9 mouse cellular contexts compared by ENCODE assay signal in the genomic region with DNA sequence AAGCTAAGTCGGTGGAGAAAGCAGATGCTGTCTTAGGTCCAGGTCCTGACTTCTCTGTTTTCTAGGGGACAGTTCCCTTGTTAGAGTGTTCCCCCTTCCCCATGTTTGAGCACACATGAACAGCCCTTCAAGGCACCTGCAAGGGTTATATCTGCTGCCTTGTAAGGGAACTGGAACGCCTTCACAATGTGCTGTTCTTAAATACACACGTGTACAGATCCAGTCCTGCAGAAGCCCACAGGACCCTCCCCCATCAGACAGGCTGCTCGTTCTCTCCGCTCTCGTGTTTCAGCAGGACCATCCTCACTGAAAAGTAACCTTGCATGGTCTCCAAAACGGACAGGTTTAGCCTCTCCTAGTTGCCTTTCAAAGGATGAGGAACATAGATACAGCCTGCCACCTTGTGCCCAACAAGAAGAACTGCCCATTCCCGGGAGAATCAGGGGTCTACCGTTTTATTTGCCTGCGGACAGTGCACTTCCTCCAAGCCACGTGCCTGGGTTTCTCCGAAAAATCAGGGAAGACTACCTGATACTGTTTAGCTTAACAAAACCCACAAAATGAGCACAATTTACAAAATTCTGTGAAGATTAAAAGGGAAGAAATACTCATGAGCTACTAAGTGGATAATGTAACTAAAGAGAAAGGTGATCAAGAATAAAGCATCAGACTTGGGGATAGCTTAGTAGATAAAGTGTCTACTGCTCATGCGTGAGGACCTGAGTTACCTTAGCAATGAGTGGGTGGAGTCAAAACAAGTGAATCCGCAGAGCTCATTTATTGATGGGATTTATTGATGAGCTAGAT. TPM values are rescaled to one million over a fixed set of nuclear protein-coding genes. Genes with fewer than 3 reads are reported as not detected.
DNase-seq lines count a peak whose midpoint lies in the region; ATAC-seq and TF ChIP-seq lines count a peak whose summit lies in the region.
"Had no signal": no experiment of that assay in that cellular context is flagged by ENCODE, and none has a peak within 500 bp of the region (broad histone marks: within the 10 kb centered on the region; RNA-seq: fewer than 3 reads in every experiment).

No protein-coding gene starts in this region.

- no peaks in the 10 kb centered on the region for H3K79me2 ChIP-seq in MEL (ENCODE audit: control insufficient read depth, insufficient read depth, low read length, poor library complexity)

- no peaks in the 10 kb centered on the region for H3K9me3 ChIP-seq in heart, embryonic 14.5 days (ENCODE audit: control insufficient read depth, low read length)
- no peaks in the 10 kb centered on the region for H3K9me3 ChIP-seq in heart, embryonic 12.5 days (replicated peaks)
- H3K9me3 ChIP-seq in MEL (replicated peaks; ENCODE audit: insufficient read depth, low read length) = no peaks in the 10 kb centered on the region
- H3K9me3 ChIP-seq in hindbrain, embryonic 15.5 days = no peaks in the 10 kb centered on the region
- H3K9me3 ChIP-seq in stomach, postnatal 0 days (ENCODE audit: control insufficient read depth, low read length) = no peaks in the 10 kb centered on the region

- H3K27me3 ChIP-seq in heart, embryonic 14.5 days (ENCODE audit: control insufficient read depth, insufficient read depth, low read length) = no peaks in the 10 kb centered on the region
- H3K27me3 ChIP-seq in heart, embryonic 12.5 days (replicated peaks) = peaks cover 3% of the 10 kb centered on the region; the same call in 1 of the 2 replicates
- no peaks in the 10 kb centered on the region for H3K27me3 ChIP-seq in MEL (ENCODE audit: control insufficient read depth in 1 of 2, insufficient read depth in 2 of 2, low read length in 2 of 2)
- no peaks in the 10 kb centered on the region for H3K27me3 ChIP-seq in hindbrain, embryonic 15.5 days
- H3K27me3 ChIP-seq in stomach, postnatal 0 days (ENCODE audit: control insufficient read depth, insufficient read depth, low read length) = no peaks in the 10 kb centered on the region

- peak; percentile 17 for DNase-seq in MEL (ENCODE audit: low read depth, low spot score)
- DNase-seq in embryo, embryonic 9.5 days (ENCODE audit: extremely low spot score) = peak; percentile 69
- peak; percentile 18 for DNase-seq in lung, postnatal 36 days
- peak; percentile 35 for DNase-seq in stomach, postnatal 0 days (ENCODE audit: low spot score)
- DNase-seq in ovary, postnatal 10 days (ENCODE audit: low spot score) = no peak

- H3K4me3 ChIP-seq in heart, embryonic 14.5 days (ENCODE audit: control insufficient read depth in 1 of 2, insufficient read depth in 1 of 2, low read depth in 1 of 2, low read length in 2 of 2) = no peak overlapping the region
- no peak overlapping the region for H3K4me3 ChIP-seq in heart, embryonic 12.5 days
- H3K4me3 ChIP-seq in MEL (ENCODE audit: control insufficient read depth in 1 of 2, insufficient read depth in 1 of 2, low read depth in 2 of 2, low read length in 2 of 2) = no peak overlapping the region
- no peak overlapping the region for H3K4me3 ChIP-seq in hindbrain, embryonic 15.5 days
- H3K4me3 ChIP-seq in stomach, postnatal 0 days (ENCODE audit: low read depth, low read length) = no peak overlapping the region
- H3K4me3 ChIP-seq: erythroblast, embryonic 14.5 days had no signal

- TF ChIP-seq EP300 in MEL (IDR thresholded peaks at IDR 0.05; ENCODE audit: low read depth in 1 of 2, low read length in 2 of 2) = no peak
- TF ChIP-seq EP300 in stomach, postnatal 0 days (optimal IDR thresholded peaks at IDR 0.05) = no peak

- no peak overlapping the region for H3K9ac ChIP-seq in heart, embryonic 14.5 days (ENCODE audit: low read length)
- no peak overlapping the region for H3K9ac ChIP-seq in heart, embryonic 12.5 days
- H3K9ac ChIP-seq in MEL (ENCODE audit: control insufficient read depth, low read depth, low read length, poor library complexity, severe bottlenecking) = no peak overlapping the region
- H3K9ac ChIP-seq in hindbrain, embryonic 15.5 days = 0 out of 2 replicates have a peak overlapping the region, but pooled peaks have one; percentile 14
- H3K9ac ChIP-seq in stomach, postnatal 0 days (ENCODE audit: low read length) = no peak overlapping the region

- TF ChIP-seq POLR2A in MEL (IDR thresholded peaks at IDR 0.05; ENCODE audit: control insufficient read depth in 1 of 2, insufficient read depth in 1 of 2, low read depth in 1 of 2, low read length in 2 of 2, poor library complexity in 1 of 2) = no peak

- ATAC-seq in heart, embryonic 14.5 days (ENCODE audit: insufficient number of reproducible peaks, insufficient read depth, low FRiP score, low read depth) = no peak
- ATAC-seq in heart, embryonic 12.5 days (ENCODE audit: insufficient number of reproducible peaks, low FRiP score) = no peak
- peak; percentile 81 for ATAC-seq in hindbrain, embryonic 15.5 days (ENCODE audit: low FRiP score, low read depth)
- ATAC-seq in stomach, postnatal 0 days (ENCODE audit: low FRiP score, low TSS enrichment) = no peak

- peak overlapping the region; percentile 40 for H3K4me2 ChIP-seq in heart, embryonic 14.5 days (ENCODE audit: low read length)
- H3K4me2 ChIP-seq in heart, embryonic 12.5 days = no peak overlapping the region
- H3K4me2 ChIP-seq in hindbrain, embryonic 15.5 days = peak overlapping the region; percentile 32
- 0 out of 2 replicates have a peak overlapping the region, but pooled peaks have one; percentile 14 for H3K4me2 ChIP-seq in stomach, postnatal 0 days (replicated peaks; ENCODE audit: low read depth)

- no peaks in the 10 kb centered on the region; a peak in 1 of 4 replicates for H3K4me1 ChIP-seq in heart, embryonic 14.5 days (ENCODE audit: control insufficient read depth in 2 of 2, insufficient read depth in 2 of 2, low read length in 2 of 2)
- no peaks in the 10 kb centered on the region for H3K4me1 ChIP-seq in heart, embryonic 12.5 days (replicated peaks)
- no peaks in the 10 kb centered on the region for H3K4me1 ChIP-seq in MEL (ENCODE audit: control insufficient read depth in 1 of 2, insufficient read depth in 2 of 2, low read length in 2 of 2)
- H3K4me1 ChIP-seq in hindbrain, embryonic 15.5 days (replicated peaks) = no peaks in the 10 kb centered on the region; the same call in 1 of the 2 replicates
- H3K4me1 ChIP-seq in stomach, postnatal 0 days (replicated peaks; ENCODE audit: control insufficient read depth, insufficient read depth) = no peaks in the 10 kb centered on the region

- peak; percentile 28 for TF ChIP-seq RAD21 in MEL (IDR thresholded peaks at IDR 0.05; ENCODE audit: low read depth, low read length)

- peak in 2 of 3 experiments; percentile 28 to 34; a peak in 3 of 6 replicates for TF ChIP-seq CTCF in MEL (IDR thresholded peaks at IDR 0.05 in 2 of 3, conservative IDR thresholded peaks at IDR 0.05 in 1 of 3; ENCODE audit: control insufficient read depth in 1 of 3, insufficient read depth in 1 of 3, low read depth in 2 of 3, low read length in 3 of 3, poor library complexity in 1 of 3, severe bottlenecking in 1 of 3)
- peak; percentile 87 for TF ChIP-seq CTCF in stomach, postnatal 0 days (IDR thresholded peaks at IDR 0.05; ENCODE audit: low read depth)

- no peaks in the 10 kb centered on the region for H3K36me3 ChIP-seq in heart, embryonic 14.5 days (ENCODE audit: control insufficient read depth, insufficient read depth, low read length)
- no peaks in the 10 kb centered on the region for H3K36me3 ChIP-seq in heart, embryonic 12.5 days
- no peaks in the 10 kb centered on the region for H3K36me3 ChIP-seq in MEL (ENCODE audit: control insufficient read depth in 1 of 2, insufficient read depth in 2 of 2, low read length in 2 of 2)
- no peaks in the 10 kb centered on the region for H3K36me3 ChIP-seq in hindbrain, embryonic 15.5 days
- H3K36me3 ChIP-seq in stomach, postnatal 0 days (ENCODE audit: control insufficient read depth, insufficient read depth, low read length) = no peaks in the 10 kb centered on the region

- no peak overlapping the region for H3K27ac ChIP-seq in heart, embryonic 14.5 days (replicated peaks in 1 of 2; ENCODE audit: control insufficient read depth in 1 of 2, insufficient read depth in 1 of 2, low read depth in 2 of 2, low read length in 2 of 2)
- no peak overlapping the region for H3K27ac ChIP-seq in heart, embryonic 12.5 days (ENCODE audit: poor library complexity, severe bottlenecking)
- H3K27ac ChIP-seq in MEL (ENCODE audit: control insufficient read depth, low read depth, low read length) = no peak overlapping the region
- no peak overlapping the region for H3K27ac ChIP-seq in hindbrain, embryonic 15.5 days (replicated peaks)
- no peak overlapping the region for H3K27ac ChIP-seq in stomach, postnatal 0 days (replicated peaks)

- 22% methylated on average over 14 of the region's 14 CpGs for WGBS in heart, embryonic 14.5 days
- whole genome bisulfite sequencing in heart, embryonic 12.5 days = 23% methylated on average over 14 of the region's 14 CpGs
- WGBS in hindbrain, embryonic 15.5 days = 22% methylated on average over 14 of the region's 14 CpGs
- 16% methylated on average over 14 of the region's 14 CpGs for WGBS in stomach, postnatal 0 days

TF ChIP-seq in MEL, 35 proteins besides CTCF, POLR2A, EP300 and RAD21:
- TF ChIP-seq CHD2 (IDR thresholded peaks at IDR 0.05; ENCODE audit: low read length) (no peak), SMC3 (IDR thresholded peaks at IDR 0.05; ENCODE audit: low read depth, low read length) (peak; percentile 19)

RNA-seq across cellular contexts. Expression of gene Mepe, which starts 14.8 kb away (rescaled TPM):
- not detected in 2 replicates for polyA plus RNA-seq in heart, embryonic 14.5 days (2014; fragmentation: Nextera tagmentation; extraction: Ambion mirVana)
- polyA plus RNA-seq in heart, embryonic 12.5 days (2016; fragmentation: Nextera tagmentation; extraction: Ambion mirVana) = not detected in 2 replicates
- not detected in 2 replicates for total RNA-seq in MEL (2012; rRNA removed)
- not detected for polyA plus RNA-seq in MEL (2012; ENCODE audit: insufficient read depth in 1 of 2, insufficient read length in 2 of 2, low read depth in 1 of 2, low replicate concordance in 2 of 2, missing spikeins in 1 of 2)
- polyA plus RNA-seq in hindbrain, embryonic 15.5 days (2015; fragmentation: Nextera tagmentation; extraction: Ambion mirVana) = not detected in 2 replicates
- not detected in 2 replicates for polyA plus RNA-seq in stomach, postnatal 0 days (2015; fragmentation: Nextera tagmentation; extraction: Ambion mirVana)
- polyA plus RNA-seq: erythroblast, embryonic 14.5 days had no signal

RNA-seq across cellular contexts. Expression of gene Ibsp, which starts 40.9 kb away (rescaled TPM):
- not detected in 2 replicates for polyA plus RNA-seq in heart, embryonic 14.5 days (2014; fragmentation: Nextera tagmentation; extraction: Ambion mirVana)
- not detected in 2 replicates for polyA plus RNA-seq in heart, embryonic 12.5 days (2016; fragmentation: Nextera tagmentation; extraction: Ambion mirVana)
- total RNA-seq in MEL (2012; rRNA removed) = not detected in 2 replicates
- polyA plus RNA-seq in MEL (2012; ENCODE audit: insufficient read depth in 1 of 2, insufficient read length in 2 of 2, low read depth in 1 of 2, low replicate concordance in 2 of 2, missing spikeins in 1 of 2) = not detected
- 0.26 and 0.73 TPM in 2 replicates for polyA plus RNA-seq in hindbrain, embryonic 15.5 days (2015; fragmentation: Nextera tagmentation; extraction: Ambion mirVana)
- polyA plus RNA-seq in stomach, postnatal 0 days (2015; fragmentation: Nextera tagmentation; extraction: Ambion mirVana) = 0.13 and 0.21 TPM in 2 replicates
- polyA plus RNA-seq: erythroblast, embryonic 14.5 days had no signal
